Mouse (Mus musculus) midbrain, embryonic 11.5 days (tissue): ENCODE measurements around the gene Ggact. TPM values are rescaled to one million over a fixed set of nuclear protein-coding genes. Genes with fewer than 3 reads are reported as not detected.

Experiments used
- ATAC-seq: fragments of 200-750 bp; cut with Nextera tagmentation; 2 replicates; pipeline ENCODE4 v1.8.0; 2017; ENCODE audit warnings: moderate TSS enrichment, moderate library complexity; ENCODE audit not compliant: low FRiP score
- DNase-seq: peaks from one replicate; pipeline ENCODE4 v3.0.0; 2015; ENCODE audit warnings: low spot score; ENCODE audit errors: missing footprints
- H3K27ac ChIP-seq: fragments of 300-500 bp; sonication (generic); 2 replicates; pipeline ENCODE4 v1.5.1; 2014; ENCODE audit warnings: low read depth, low read length
- H3K27me3 ChIP-seq: fragments of 300-500 bp; sonication (generic); 2 replicates; pipeline ENCODE4 v1.6.1; 2014; ENCODE audit warnings: mild to moderate bottlenecking, low read length, moderate library complexity, mixed read lengths; ENCODE audit not compliant: control insufficient read depth, insufficient read depth
- H3K36me3 ChIP-seq: fragments of 300-500 bp; sonication (generic); 2 replicates; pipeline ENCODE4 v1.6.1; 2014; ENCODE audit warnings: mild to moderate bottlenecking, low read length, moderate library complexity, mixed read lengths; ENCODE audit not compliant: control insufficient read depth, insufficient read depth
- H3K4me1 ChIP-seq: fragments of 300-500 bp; sonication (generic); 2 replicates; pipeline ENCODE4 v1.6.1; 2014; ENCODE audit warnings: low read length; ENCODE audit not compliant: control insufficient read depth, insufficient read depth
- H3K4me2 ChIP-seq: fragments of 300-500 bp; sonication (generic); 2 replicates; pipeline ENCODE4 v1.6.1; 2014; ENCODE audit warnings: mild to moderate bottlenecking, moderate library complexity
- H3K4me3 ChIP-seq: fragments of 300-500 bp; sonication (generic); 2 replicates; pipeline ENCODE4 v1.5.1; 2014; ENCODE audit warnings: low read depth, low read length
- H3K9ac ChIP-seq: fragments of 300-500 bp; sonication (generic); 2 replicates; pipeline ENCODE4 v1.6.1; 2014; ENCODE audit warnings: low read length
- H3K9me3 ChIP-seq: fragments of 300-500 bp; sonication (generic); 2 replicates; pipeline ENCODE4 v1.6.1; 2016; ENCODE audit warnings: low read length; ENCODE audit not compliant: control insufficient read depth
- WGBS: fragments of 180-500 bp; shearing (Covaris S2); extraction: QIAGEN DNeasy Blood & Tissue Kit; methylation state at CpG from one replicate; pipeline ENCODE4 v1.1.7; 2014; 5-methylcytosine and 5-hydroxymethylcytosine counted together
- polyA plus RNA-seq: library from polyadenylated mRNA; unstranded; fragments of >200 nt; fragmentation: Nextera tagmentation; extraction: Ambion mirVana; gene quantifications from 2 replicates; pipeline ENCODE4 v1.2.1, GENCODE M21; 2014

The Ggact gene
- polyA plus RNA-seq, 1 experiment from 2014 or later: 5.5 TPM

DNA sequence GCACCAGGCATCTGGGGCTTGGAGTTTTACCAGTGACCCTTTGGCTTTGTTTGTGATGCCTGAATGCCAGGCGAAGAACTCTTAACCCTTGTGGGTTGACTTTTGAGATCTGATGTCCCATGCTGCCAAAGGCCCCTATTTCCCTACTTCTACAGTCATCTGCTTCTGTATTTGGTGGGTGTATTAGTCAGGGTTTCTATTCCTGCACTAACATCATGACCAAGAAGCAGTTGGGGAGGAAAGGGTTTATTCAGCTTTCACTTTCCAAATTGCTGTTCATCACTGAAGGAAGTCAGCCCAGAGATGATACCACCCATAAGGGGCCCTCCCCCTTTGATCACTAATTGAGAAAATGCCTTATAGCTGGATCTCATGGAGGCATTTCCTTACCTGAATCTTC lies 83.1 kb downstream of the Ggact start:
- Histone ChIP-seq H3K4me2 (no peak overlapping the region), H3K4me3 (no peak overlapping the region), H3K27me3 (no peaks in the 10 kb centered on the region), H3K27ac (no peak overlapping the region), H3K4me1 (no peaks in the 10 kb centered on the region), H3K9ac (no peak overlapping the region), H3K9me3 (no peaks in the 10 kb centered on the region), H3K36me3 (no peaks in the 10 kb centered on the region)
- no peak for DNase-seq
- WGBS: 94% methylated on average over 1 of the region's 1 CpGs
- ATAC-seq: no peak

DNA sequence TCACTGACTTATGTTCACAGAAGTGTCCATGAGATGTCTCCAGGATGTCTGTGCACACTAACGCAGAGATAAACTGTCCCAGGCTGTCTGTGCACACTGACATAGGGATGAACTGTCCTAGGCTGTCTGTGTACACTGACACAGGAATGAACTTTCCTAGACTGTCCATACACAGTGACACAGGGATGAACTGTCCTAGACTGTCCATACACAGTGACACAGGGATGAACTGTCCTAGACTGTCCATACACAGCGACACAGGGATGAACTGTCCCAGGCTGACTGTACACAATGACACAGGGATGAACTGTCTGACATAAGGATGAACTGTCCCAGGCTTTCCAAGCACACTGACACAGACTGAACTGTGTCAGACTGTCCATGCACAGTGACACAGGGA lies 88.1 kb downstream of the Ggact start:
- 85% methylated on average over 2 of the region's 2 CpGs for WGBS
- Histone ChIP-seq H3K4me3 (no peak overlapping the region), H3K4me2 (no peak overlapping the region), H3K4me1 (no peaks in the 10 kb centered on the region), H3K27ac (no peak overlapping the region), H3K36me3 (no peaks in the 10 kb centered on the region), H3K9me3 (no peaks in the 10 kb centered on the region), H3K27me3 (no peaks in the 10 kb centered on the region), H3K9ac (no peak overlapping the region)
- DNase-seq: no peak
- ATAC-seq: no peak

DNA sequence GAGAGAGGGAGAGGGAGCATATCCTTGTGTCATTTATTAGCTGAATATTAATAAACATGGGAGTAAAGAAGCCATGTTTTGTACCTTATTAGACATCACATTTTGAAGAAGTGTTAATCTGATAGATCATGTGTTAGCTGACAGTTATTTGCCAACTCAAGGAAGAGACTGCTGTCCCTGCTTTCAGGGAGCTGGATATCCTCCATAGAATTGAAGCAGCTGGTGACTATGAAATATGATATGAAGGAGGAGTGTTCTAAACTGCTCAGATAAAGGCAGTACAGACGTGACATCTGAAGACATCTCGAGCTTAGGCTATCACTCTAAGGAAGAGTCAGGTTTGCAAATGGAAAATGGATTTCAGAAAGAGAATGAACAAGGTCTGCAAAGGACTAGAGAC lies 89.8 kb downstream of the Ggact start:
- H3K27me3 ChIP-seq: no peaks in the 10 kb centered on the region
- no peak overlapping the region for H3K4me3 ChIP-seq
- H3K9me3 ChIP-seq: no peaks in the 10 kb centered on the region
- H3K9ac ChIP-seq: no peak overlapping the region
- H3K4me1 ChIP-seq: no peaks in the 10 kb centered on the region
- DNase-seq (no peak), ATAC-seq (no peak)
- no peak overlapping the region for H3K4me2 ChIP-seq
- 86% methylated on average over 2 of the region's 2 CpGs for WGBS
- no peak overlapping the region for H3K27ac ChIP-seq
- H3K36me3 ChIP-seq: no peaks in the 10 kb centered on the region

DNA sequence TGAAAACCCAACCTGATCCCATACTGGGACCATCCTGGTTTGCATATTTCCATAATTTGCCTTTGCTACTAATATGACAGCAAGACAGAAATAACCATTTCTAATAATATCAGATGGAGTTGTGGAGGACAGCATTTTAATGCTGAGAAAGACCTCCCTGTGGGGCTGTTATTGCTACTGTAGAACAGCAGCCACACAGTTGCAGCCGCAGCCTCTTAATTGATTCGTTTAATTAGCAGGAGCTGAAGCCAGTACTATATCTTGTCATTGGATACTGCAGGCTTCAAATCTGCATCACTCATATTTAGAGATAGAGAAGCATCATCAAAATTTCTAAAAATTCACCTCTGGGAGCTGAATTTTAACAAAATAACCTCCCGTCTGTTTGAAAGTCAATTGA lies 92.6 kb downstream of the Ggact start:
- H3K4me2 ChIP-seq: no peak overlapping the region
- no peaks in the 10 kb centered on the region for H3K27me3 ChIP-seq
- H3K4me3 ChIP-seq: no peak overlapping the region
- WGBS: 90% methylated on average over 3 of the region's 3 CpGs
- H3K9ac ChIP-seq: no peak overlapping the region
- no peaks in the 10 kb centered on the region for H3K9me3 ChIP-seq
- H3K4me1 ChIP-seq: no peaks in the 10 kb centered on the region
- no peaks in the 10 kb centered on the region for H3K36me3 ChIP-seq
- ATAC-seq (no peak), DNase-seq (no peak)
- H3K27ac ChIP-seq: no peak overlapping the region

DNA sequence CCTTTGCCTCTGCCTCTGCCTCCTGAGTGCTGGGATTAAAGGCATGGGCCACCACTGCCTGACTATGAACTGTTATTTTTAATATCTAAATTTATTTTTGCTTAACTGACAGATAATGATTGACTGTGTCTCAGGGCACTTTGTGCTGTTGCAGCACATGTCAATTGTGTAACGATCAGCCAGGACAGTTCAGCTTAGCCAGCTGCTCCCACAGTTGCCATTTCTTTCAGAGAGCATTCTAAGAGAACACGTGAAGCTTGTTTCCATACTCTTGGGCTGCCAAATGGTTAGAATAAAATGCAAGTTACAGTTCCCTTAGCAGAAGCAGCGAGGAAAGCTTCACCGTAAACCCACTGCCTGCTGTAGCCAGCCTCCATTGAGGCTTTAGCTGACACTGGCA lies 113.3 kb downstream of the Ggact start:
- WGBS: 90% methylated on average over 4 of the region's 4 CpGs

DNA sequence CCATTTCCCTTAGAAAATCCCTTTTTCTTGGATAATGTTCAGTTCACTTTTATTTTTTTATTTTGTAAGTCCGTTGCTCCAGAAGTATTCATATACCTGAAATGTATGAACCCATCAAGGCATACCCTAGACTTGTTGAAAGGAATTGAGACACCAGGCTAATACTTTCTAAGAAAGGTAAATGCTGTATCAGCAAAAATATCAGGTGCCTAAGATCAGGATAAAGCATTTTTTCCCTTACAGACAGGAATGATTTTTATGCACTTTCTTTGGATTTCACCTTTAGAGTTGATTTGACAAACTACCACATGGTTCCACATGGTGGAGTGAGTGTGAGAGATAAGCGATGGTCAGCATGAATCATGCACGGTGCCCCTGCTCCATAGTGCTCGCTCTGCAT lies 120.2 kb downstream of the Ggact start:
- H3K9ac ChIP-seq: no peak overlapping the region
- H3K4me1 ChIP-seq: no peaks in the 10 kb centered on the region
- no peak overlapping the region for H3K4me3 ChIP-seq
- no peaks in the 10 kb centered on the region for H3K9me3 ChIP-seq
- no peak for ATAC-seq
- H3K27me3 ChIP-seq: no peaks in the 10 kb centered on the region
- H3K4me2 ChIP-seq: no peak overlapping the region
- H3K36me3 ChIP-seq: no peaks in the 10 kb centered on the region
- no peak overlapping the region for H3K27ac ChIP-seq
- no peak for DNase-seq
- WGBS: 89% methylated on average over 4 of the region's 4 CpGs

More for the DNA sequence above, 113.3 kb downstream of the Ggact start:
- DNase-seq: no peak
- H3K27ac ChIP-seq: no peak overlapping the region
- no peak overlapping the region for H3K9ac ChIP-seq
- no peak for ATAC-seq
- H3K27me3 ChIP-seq: no peaks in the 10 kb centered on the region
- H3K4me3 ChIP-seq: no peak overlapping the region
- no peaks in the 10 kb centered on the region for H3K36me3 ChIP-seq
- no peaks in the 10 kb centered on the region for H3K4me1 ChIP-seq
- H3K9me3 ChIP-seq: no peaks in the 10 kb centered on the region
- no peak overlapping the region for H3K4me2 ChIP-seq

DNA sequence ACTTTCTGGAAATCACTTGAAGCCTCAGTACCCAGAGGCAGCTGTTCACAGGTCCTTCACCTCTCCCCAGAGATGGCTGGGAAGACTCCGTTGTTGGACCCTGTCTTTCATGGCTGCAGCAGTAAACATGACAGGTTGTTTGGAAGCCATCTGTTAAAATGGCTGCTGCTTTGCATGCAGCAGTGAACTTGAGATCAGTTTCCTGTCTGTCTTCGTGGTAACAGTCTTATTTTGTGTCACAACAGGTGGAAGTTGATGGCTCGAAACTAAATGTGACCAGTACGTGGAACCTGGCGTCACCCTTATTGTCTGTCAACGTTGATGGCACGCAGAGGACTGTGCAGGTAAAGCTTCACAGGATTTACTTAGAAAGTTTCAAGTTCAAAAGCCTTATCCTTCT lies 123.4 kb downstream of the Ggact start:
- no peak overlapping the region for H3K4me3 ChIP-seq
- DNase-seq (no peak), ATAC-seq (no peak)
- WGBS: 94% methylated on average over 7 of the region's 7 CpGs
- H3K4me1 ChIP-seq: no peaks in the 10 kb centered on the region
- H3K9me3 ChIP-seq: no peaks in the 10 kb centered on the region
- no peaks in the 10 kb centered on the region for H3K27me3 ChIP-seq
- H3K27ac ChIP-seq: no peak overlapping the region
- no peak overlapping the region for H3K9ac ChIP-seq
- no peak overlapping the region for H3K4me2 ChIP-seq
- H3K36me3 ChIP-seq: no peaks in the 10 kb centered on the region

DNA sequence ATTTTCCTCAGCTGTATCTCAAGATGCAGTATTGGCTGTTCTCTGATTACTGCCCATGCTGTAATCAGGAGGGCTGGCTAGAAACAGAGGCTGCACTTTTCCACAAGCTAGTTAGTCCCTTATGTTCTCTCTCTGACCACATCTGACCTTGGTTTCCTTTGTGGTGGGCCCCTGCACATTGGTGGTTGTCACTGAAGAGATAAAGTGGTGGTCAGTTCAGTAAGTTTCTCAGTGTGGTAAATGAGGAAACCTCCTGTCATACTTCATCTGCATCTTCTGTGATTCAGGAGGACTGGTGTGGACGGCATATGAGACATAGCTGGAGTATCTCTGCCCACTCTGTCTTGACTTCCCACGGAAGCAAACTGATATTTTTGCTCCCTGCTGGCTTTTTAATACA lies 125.4 kb downstream of the Ggact start:
- Histone ChIP-seq H3K27ac (no peak overlapping the region), H3K4me2 (no peak overlapping the region), H3K36me3 (no peaks in the 10 kb centered on the region), H3K27me3 (no peaks in the 10 kb centered on the region), H3K9me3 (no peaks in the 10 kb centered on the region), H3K4me1 (no peaks in the 10 kb centered on the region), H3K9ac (no peak overlapping the region), H3K4me3 (no peak overlapping the region)
- WGBS: 86% methylated on average over 2 of the region's 2 CpGs
- ATAC-seq (no peak), DNase-seq (no peak)

DNA sequence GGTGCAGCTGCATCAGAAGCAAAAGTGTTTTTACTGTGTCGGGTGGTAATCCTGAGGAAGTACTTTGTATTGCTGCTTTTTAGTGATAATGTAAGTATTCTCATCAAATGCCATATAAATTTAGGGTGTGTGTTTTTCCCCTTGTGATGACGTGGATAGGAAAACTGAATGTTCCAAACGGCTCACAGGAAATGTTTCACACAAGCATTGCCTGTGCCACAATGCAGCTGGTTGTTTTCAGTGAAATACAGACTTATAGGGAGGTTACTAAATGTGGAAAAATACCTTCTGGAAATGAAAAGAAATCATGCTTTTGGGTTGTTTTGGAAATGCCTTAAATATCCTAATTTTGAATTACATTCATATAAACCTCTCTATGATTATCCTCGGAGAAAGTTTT lies 128.9 kb downstream of the Ggact start:
- no peak for DNase-seq
- H3K27me3 ChIP-seq: no peaks in the 10 kb centered on the region
- no peaks in the 10 kb centered on the region for H3K9me3 ChIP-seq
- H3K36me3 ChIP-seq: no peaks in the 10 kb centered on the region
- H3K27ac ChIP-seq: no peak overlapping the region
- WGBS: 81% methylated on average over 4 of the region's 4 CpGs
- no peak overlapping the region for H3K9ac ChIP-seq
- H3K4me2 ChIP-seq: no peak overlapping the region
- H3K4me1 ChIP-seq: no peaks in the 10 kb centered on the region
- H3K4me3 ChIP-seq: no peak overlapping the region
- ATAC-seq: no peak

DNA sequence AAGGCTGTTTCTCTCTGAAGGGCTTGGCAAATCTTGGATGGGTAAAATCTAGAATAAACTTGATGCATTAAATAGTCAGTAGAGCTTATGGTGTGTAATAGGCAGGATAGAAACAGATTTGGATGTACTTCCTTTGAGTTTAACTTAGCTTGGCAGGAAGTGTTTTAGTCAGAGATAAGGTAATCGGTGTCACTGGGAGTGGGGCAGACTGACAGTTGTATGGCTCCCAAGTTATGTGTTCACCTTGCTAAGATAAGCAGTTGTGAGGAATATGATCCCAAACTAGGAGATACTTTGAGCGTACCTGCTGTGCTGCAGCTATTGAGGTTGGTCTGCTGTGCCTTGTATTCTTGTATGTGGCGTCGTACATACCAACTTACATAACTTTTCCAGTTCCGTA lies 147.1 kb downstream of the Ggact start:
- no peaks in the 10 kb centered on the region for H3K9me3 ChIP-seq
- no peak overlapping the region for H3K4me2 ChIP-seq
- no peak for ATAC-seq
- no peak overlapping the region for H3K9ac ChIP-seq
- no peaks in the 10 kb centered on the region for H3K4me1 ChIP-seq
- H3K4me3 ChIP-seq: no peak overlapping the region
- H3K27me3 ChIP-seq: no peaks in the 10 kb centered on the region
- H3K36me3 ChIP-seq: no peaks in the 10 kb centered on the region
- peak; percentile 45 for DNase-seq
- 92% methylated on average over 5 of the region's 5 CpGs for WGBS
- H3K27ac ChIP-seq: no peak overlapping the region
